Mouse (Mus musculus) liver, adult 2 months (tissue): ENCODE data around the gene Col6a3.

Experiments
- CTCF ChIP-seq: fragments of 200-500 bp; IDR thresholded peaks from 2 replicates; pipeline ENCODE4 v1.5.1; 2011; ENCODE audit warnings: low read depth, low read length, control low read depth
- POLR2A ChIP-seq: fragments of 200-500 bp; IDR thresholded peaks from 2 replicates; pipeline ENCODE4 v1.6.1; 2011; ENCODE audit warnings: low read length, control low read depth; ENCODE audit not compliant: insufficient read depth; ENCODE audit errors: extremely low read depth

GRCm38 (mm10) chr1:90800466-90800865 lies 43.3 kb downstream of the Col6a3 start:
- TF ChIP-seq CTCF: no peak
- no peak for TF ChIP-seq POLR2A
